Mouse (Mus musculus): ENCODE measurements around the gene Bdp1.
"Not testable (repeated sequence)": the region's sequence is repeated elsewhere in the genome, so short reads cannot be mapped to it uniquely, and the experiment has no call there.

The Bdp1 gene

GRCm38 (mm10) chr13:100103748-100104254 is at the start of gene Bdp1:
Gene Bdp1, minus strand, starts transcription at chr13:100104070.
- DNase-seq (ENCODE audit: low read depth, low spot score): peak; percentile 80

GRCm38 (mm10) chr13:100152659-100153058 is 48.8 kb upstream of the Bdp1 start:
- DNase-seq (ENCODE audit: low read depth, low spot score): peak; percentile 6

DNA sequence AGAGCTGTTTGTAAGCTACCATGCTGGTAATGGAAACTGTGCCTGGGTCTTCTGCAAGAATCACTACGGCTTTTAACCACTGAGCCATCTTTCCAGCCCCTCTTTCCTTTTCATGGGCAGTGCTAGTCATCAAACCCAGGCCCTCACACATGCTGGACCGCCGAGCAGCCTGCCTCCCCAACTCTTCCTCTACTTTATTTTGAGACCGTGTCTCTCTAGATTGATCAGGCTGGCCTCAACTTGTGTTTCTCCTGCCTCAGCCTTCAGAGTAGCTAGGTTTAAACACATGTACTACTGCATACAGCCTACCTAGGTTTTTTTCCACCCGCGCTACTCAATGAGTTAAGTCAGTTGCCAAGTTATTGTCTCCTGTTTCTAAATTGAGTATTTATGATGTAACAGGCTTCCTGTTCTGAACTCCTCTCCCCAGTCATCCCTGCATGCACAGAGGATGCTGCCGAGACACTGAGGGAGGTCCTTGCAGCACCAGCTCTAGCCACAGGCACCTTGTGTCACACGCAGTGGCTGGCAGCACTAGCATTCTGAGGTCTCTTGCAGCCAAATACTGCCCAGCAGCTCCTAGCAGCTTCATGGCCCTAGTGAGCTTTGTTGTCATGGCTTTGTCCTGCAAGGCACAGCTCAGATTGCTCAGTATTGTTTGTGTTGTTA is 37.9 kb upstream of the Bdp1 start:
- no peak for DNase-seq (ENCODE audit: low read depth, low spot score)

DNA sequence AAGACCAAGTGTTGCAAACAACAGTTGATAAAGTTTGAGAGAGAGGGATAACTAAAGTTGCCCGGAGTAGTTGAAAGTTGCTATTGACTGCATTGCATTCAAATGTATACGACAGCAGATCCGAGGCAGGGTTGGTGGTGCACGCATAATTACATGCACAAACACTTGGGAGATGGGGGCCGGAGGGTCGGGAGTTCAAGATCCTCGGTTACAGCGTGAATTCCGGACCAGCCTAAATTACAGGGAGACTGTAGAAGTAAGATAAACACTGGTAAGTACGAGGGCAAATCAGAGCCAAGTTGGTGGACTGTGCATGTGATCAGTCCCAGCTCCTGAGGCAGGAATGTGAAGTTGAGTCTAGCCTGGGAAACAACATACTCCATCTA is 21.4 kb upstream of the Bdp1 start:
- DNase-seq (ENCODE audit: low read depth, low spot score): no peak

DNA sequence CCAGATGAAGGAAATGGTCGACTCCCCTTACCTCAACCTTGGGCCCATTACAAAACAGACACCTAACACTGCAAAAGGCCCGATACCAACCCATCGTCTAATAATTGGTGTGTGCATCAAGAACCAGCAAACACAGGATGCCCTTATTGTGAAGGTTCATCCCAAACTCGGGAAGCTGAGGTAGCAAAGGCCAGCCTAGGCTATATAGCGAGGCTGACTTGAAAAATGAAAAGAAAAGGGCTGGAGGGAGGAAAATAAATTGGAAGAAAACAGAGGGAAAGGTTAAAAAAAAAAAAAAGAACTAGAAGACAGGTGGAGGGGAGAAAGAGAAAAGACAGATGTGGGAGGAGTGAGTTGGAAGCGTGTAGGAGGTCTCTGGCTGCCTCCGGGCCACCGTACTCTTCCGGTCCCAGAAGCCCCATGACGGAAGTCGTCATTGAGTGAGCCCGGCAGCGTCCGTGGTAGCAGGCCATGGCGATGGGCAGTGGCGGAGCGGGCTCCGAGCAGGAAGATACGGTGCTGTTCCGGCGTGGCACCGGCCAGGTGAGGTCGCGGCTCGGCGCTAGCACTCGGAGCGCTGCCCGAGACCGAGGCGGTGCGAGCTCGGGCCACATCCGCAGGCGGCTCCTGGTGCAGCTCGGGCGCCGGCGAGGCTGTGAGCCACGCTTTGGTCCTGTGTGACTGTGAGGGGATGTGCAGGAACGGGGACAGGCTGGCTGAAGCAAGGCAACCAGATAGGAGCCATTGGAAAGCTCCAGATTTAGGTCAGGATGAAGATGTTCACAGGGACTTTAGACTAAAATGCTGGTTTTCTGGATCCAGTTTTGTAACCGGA is 20.8 kb upstream of the Bdp1 start, which contains the start of gene Smn1:
TSS of gene Smn1 (plus strand) at position 430 of the 835 bp plus-strand sequence.
- peak; percentile 96 for DNase-seq (ENCODE audit: low read depth, low spot score)

- no peak for DNase-seq (ENCODE audit: low read depth, low spot score)
These were observed 20.1 kb upstream of the Bdp1 start for GRCm38 (mm10) chr13:100123970-100124369.

- no peak for DNase-seq (ENCODE audit: low read depth, low spot score)
These were observed 8.5 kb upstream of the Bdp1 start for GRCm38 (mm10) chr13:100112218-100112972.

- peak; percentile 32 for DNase-seq (ENCODE audit: low read depth, low spot score)
These were observed 4.0 kb upstream of the Bdp1 start, which contains the start of gene Serf1 for GRCm38 (mm10) chr13:100107652-100108472. Gene Serf1, plus strand, starts transcription at chr13:100108012.

DNA sequence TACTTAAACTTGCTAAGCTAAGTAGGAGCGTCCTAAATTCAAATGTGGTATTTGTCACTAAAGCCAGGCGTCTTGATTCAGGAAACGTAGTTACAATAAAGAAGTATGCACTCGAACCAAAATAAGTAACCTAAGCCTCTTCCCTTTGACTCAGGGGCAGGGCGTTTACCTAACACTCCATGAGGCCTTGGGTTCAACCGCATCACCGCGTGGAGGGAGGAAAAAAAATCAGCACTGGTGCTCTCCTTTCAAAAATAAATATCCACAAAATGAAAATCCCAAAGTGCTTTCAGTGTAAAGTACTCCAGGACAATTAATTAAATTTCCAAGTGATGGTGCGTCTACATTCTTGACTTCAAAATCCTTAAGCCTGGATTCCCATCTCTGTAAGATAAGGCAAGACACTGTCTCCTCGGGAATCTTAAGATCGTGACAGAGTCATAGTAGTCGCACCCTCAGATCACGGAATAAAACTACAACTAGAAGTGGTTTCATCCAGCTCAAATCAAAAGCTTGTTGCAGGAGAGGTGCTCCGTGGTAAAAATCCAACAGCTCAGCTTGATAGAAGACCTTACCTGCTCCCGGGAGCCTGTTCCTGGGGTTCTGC is 715 bp downstream of the Bdp1 start:
- no peak for DNase-seq (ENCODE audit: low read depth, low spot score)

GRCm38 (mm10) chr13:100098808-100099207 is 5.1 kb downstream of the Bdp1 start:
- DNase-seq (ENCODE audit: low read depth, low spot score): no peak

- no peak for DNase-seq (ENCODE audit: low read depth, low spot score)
These were observed 32.4 kb downstream of the Bdp1 start for GRCm38 (mm10) chr13:100071473-100071872.

DNA sequence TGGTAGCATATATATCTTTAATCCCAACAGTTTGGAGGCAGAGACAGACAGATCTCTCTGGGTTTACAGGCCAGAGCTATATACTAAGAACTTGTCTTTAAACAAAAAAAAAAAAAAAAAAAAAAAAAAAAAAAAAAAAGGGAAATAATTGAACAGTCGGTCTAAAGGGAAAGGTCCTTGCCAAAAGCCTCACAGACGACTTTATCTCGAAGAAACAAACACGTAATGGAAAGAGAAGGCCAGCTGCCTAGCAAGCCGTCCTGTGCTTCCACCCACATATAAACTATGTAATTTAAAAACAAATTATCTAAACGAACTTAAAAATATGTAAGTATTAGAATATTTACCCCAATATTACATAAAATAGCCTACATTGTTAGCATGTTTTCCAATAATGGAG is 36.0 kb downstream of the Bdp1 start:
- no peak for DNase-seq (ENCODE audit: low read depth, low spot score)

DNA sequence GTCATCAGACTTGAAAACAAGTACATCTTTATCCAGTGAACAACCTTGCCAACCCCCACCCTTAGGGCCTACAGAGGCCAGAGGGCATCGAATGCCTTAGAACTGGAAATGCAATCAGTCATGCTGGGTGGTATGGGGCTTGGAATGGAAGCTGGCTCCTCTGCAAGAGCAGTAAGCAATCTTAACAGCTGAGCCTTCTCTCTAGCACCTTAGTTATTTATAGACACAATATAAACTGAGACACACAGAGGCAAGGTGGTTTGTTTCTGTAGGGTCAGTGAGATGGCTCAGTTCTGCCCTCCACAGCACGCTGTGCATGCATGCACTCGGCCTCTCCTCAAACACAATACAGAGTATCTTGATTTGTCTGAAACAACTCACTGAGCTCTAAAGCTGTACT is 39.9 kb downstream of the Bdp1 start:
- DNase-seq (ENCODE audit: low read depth, low spot score): no peak

DNA sequence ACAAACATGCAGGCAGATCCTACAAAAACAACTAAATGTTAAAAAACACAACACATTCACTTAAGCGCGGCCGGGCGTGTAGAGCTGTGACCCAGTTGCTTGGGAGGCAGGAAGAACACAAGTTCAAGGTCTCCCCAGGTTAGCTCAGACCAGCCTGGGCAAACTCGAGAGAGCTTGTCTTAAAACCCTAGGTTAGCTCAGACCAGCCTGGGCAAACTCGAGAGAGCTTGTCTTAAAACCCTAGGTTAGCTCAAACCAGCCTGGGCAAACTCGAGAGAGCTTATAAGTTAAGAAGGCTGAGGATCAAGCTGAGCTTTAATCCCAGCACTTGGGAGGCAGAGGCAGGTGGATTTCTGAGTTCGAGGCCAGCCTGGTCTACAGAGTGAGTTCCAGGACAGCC is 46.1 kb downstream of the Bdp1 start:
- DNase-seq (ENCODE audit: low read depth, low spot score): not testable (repeated sequence)

GRCm38 (mm10) chr13:100026013-100026412 is 77.9 kb downstream of the Bdp1 start:
- DNase-seq (ENCODE audit: low read depth, low spot score): no peak

- no peak for DNase-seq (ENCODE audit: low read depth, low spot score)
These were observed 87.0 kb downstream of the Bdp1 start for GRCm38 (mm10) chr13:100016891-100017290.

DNA sequence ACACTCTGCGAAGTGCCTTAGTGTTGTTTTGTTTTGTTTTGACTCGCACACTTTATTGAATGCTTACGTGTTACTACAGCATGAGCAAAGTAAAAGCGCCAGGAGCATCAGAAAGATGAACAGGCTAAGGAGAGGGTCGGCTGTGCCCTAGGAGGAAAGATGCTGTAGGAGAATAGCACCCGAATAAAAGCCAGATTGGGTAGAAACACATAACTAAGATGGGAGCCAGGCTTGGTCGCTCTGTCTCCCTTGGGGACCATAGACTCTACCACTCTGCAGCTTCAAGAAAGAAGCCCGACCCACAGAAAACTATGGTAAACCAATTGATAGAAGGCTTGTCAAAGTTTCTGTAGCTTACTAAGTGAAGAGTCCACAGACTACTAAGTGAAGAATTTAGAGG is 87.9 kb downstream of the Bdp1 start:
- no peak for DNase-seq (ENCODE audit: low read depth, low spot score)

DNA sequence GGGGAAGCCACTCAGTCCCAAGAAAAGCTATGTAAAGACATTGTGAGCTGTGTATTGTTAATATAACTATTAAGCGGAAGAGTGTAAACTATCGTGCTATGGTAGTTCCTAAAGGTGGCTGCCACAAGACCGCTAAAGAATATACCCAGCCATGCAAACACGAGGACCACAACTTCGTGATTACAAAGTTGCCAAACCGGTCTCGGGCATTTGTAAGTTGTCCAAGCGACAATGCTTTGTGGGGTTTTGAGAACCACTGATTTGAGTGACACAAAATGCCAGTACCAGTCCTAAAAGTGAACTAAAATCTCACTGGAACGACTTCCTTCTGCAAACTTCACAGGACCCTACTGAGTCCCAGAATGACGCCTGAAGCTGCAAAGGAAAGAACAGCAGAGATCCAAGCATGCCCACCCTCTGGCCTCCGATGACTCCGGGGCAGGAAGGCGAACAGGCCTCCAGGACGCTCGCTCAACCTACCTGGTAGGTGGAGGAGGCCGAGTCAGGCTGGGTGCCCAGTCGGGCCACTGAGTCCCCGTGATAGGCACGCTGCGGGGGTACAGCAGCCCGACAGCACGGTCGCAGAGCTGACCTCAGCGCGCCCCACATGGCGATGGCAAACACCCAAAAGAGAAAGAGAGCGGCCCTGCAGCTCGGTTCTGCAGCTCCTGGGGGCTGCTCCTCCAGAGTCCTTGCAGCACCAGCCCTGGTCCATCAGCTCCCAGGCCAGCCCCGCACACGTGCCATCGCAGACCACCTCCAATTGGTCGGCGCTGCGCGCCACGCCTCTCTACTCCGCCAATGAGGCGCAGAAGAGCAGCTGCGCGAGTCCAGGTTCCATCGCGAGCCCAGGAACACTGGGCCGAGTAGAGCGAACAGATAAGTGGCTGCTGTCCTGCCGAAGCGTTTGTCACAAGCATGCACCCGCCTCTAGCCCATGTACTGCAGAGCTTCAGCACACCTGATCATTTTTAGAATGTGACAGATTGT is 88.7 kb downstream of the Bdp1 start, which contains the start of gene Mccc2:
TSS of gene Mccc2 (minus strand) at position 734 of the 990 bp plus-strand sequence.
- peak; percentile 93 for DNase-seq (ENCODE audit: low read depth, low spot score)

GRCm38 (mm10) chr13:100005911-100006496 is 97.9 kb downstream of the Bdp1 start:
- no peak for DNase-seq (ENCODE audit: low read depth, low spot score)
